Mouse (Mus musculus) hindbrain, embryonic 16.5 days (tissue): ENCODE measurements around the gene Arhgef12. TPM values are rescaled to one million over a fixed set of nuclear protein-coding genes. Genes with fewer than 3 reads are reported as not detected.

Source experiments
- ATAC-seq: fragments of 200-750 bp; cut with Nextera tagmentation; 2 replicates; pipeline ENCODE4 v1.8.0; 2017; ENCODE audit warnings: moderate TSS enrichment, moderate library complexity
- H3K27ac ChIP-seq: fragments of 300-500 bp; sonication (generic); 2 replicates; pipeline ENCODE4 v1.5.1; 2014; ENCODE audit warnings: low read depth, mild to moderate bottlenecking, control low read depth, low read length, moderate library complexity
- H3K27me3 ChIP-seq: fragments of 300-500 bp; sonication (generic); replicated peaks from 2 replicates; pipeline ENCODE4 v1.6.1; 2014; ENCODE audit warnings: low read length; ENCODE audit not compliant: control insufficient read depth, insufficient read depth
- H3K36me3 ChIP-seq: fragments of 300-500 bp; sonication (generic); 2 replicates; pipeline ENCODE4 v1.6.1; 2014; ENCODE audit warnings: mild to moderate bottlenecking, low read length, moderate library complexity, mixed read lengths; ENCODE audit not compliant: control insufficient read depth, insufficient read depth
- H3K4me1 ChIP-seq: fragments of 300-500 bp; sonication (generic); 2 replicates; pipeline ENCODE4 v1.6.1; 2014; ENCODE audit warnings: low read depth, low read length; ENCODE audit not compliant: control insufficient read depth, insufficient read depth
- H3K4me2 ChIP-seq: fragments of 300-500 bp; sonication (generic); 2 replicates; pipeline ENCODE4 v1.6.1; 2014; ENCODE audit warnings: mild to moderate bottlenecking, low read length, control low read depth, moderate library complexity
- H3K4me3 ChIP-seq: fragments of 300-500 bp; sonication (generic); 2 replicates; pipeline ENCODE4 v1.5.1; 2014; ENCODE audit warnings: mild to moderate bottlenecking, low read length, control low read depth, moderate library complexity
- H3K9ac ChIP-seq: fragments of 300-500 bp; sonication (generic); 2 replicates; pipeline ENCODE4 v1.6.1; 2014; ENCODE audit warnings: low read depth, mild to moderate bottlenecking, control low read depth, low read length, moderate library complexity
- H3K9me3 ChIP-seq: fragments of 300-500 bp; sonication (generic); 2 replicates; pipeline ENCODE4 v1.6.1; 2014; ENCODE audit warnings: mild to moderate bottlenecking, low read length, moderate library complexity; ENCODE audit not compliant: control insufficient read depth
- WGBS: fragments of 180-500 bp; shearing (Covaris S2); extraction: QIAGEN DNeasy Blood & Tissue Kit; methylation state at CpG from one replicate; pipeline ENCODE4 v1.1.7; 2014; 5-methylcytosine and 5-hydroxymethylcytosine counted together
- polyA plus RNA-seq: library from polyadenylated mRNA; unstranded; fragments of >200 nt; fragmentation: Nextera tagmentation; extraction: Ambion mirVana; gene quantifications from 2 replicates; pipeline ENCODE4 v1.2.1, GENCODE M21; 2015

Gene Arhgef12
- polyA plus RNA-seq, 1 experiment from 2014 or later: 17.9 TPM

- H3K4me3 ChIP-seq: peak overlapping the region; percentile 85
- peak overlapping the region; percentile 88 for H3K9ac ChIP-seq
- no peak; the same call in 1 of the 2 replicates for ATAC-seq
- H3K27me3 ChIP-seq: no peaks in the 10 kb centered on the region
- peaks cover 27% of the 10 kb centered on the region for H3K4me1 ChIP-seq
- H3K36me3 ChIP-seq: peaks cover 2% of the 10 kb centered on the region; the same call in 1 of the 2 replicates
- peak overlapping the region; percentile 88 for H3K4me2 ChIP-seq
- H3K27ac ChIP-seq: peak overlapping the region; percentile 91
- H3K9me3 ChIP-seq: no peaks in the 10 kb centered on the region
- under 1% methylated on average over 35 of the region's 40 CpGs for WGBS
These were observed 2.0 kb downstream of the Arhgef12 start for GRCm38 (mm10) chr9:43104873-43105663.

- WGBS: 6% methylated on average over 4 of the region's 4 CpGs
- Histone ChIP-seq H3K9ac (peak overlapping the region; percentile 88), H3K9me3 (no peaks in the 10 kb centered on the region), H3K36me3 (0 out of 2 replicates have a peak, but pooled peaks cover 2% of the 10 kb centered on the region), H3K27ac (no peak overlapping the region; the same call in 1 of the 2 replicates), H3K4me3 (peak overlapping the region; percentile 85), H3K27me3 (no peaks in the 10 kb centered on the region), H3K4me2 (peak overlapping the region; percentile 88), H3K4me1 (peaks cover 29% of the 10 kb centered on the region)
- ATAC-seq: no peak
These were observed 2.5 kb downstream of the Arhgef12 start for GRCm38 (mm10) chr9:43104526-43104872.

GRCm38 (mm10) chr9:43103675-43104299 is 3.3 kb downstream of the Arhgef12 start:
- no peak for ATAC-seq
- H3K27me3 ChIP-seq: no peaks in the 10 kb centered on the region
- peaks cover 29% of the 10 kb centered on the region for H3K4me1 ChIP-seq
- no peak overlapping the region for H3K27ac ChIP-seq
- H3K9ac ChIP-seq: peak overlapping the region; percentile 9; the same call in 1 of the 2 replicates
- H3K36me3 ChIP-seq: no peaks in the 10 kb centered on the region
- 26% methylated on average over 4 of the region's 4 CpGs for WGBS
- H3K9me3 ChIP-seq: no peaks in the 10 kb centered on the region
- peak overlapping the region; percentile 85 for H3K4me3 ChIP-seq
- peak overlapping the region; percentile 88 for H3K4me2 ChIP-seq

GRCm38 (mm10) chr9:43102931-43103330 is 4.1 kb downstream of the Arhgef12 start:
- Histone ChIP-seq H3K27me3 (no peaks in the 10 kb centered on the region), H3K4me1 (peaks cover 29% of the 10 kb centered on the region), H3K4me3 (no peak overlapping the region), H3K4me2 (peak overlapping the region; percentile 43), H3K9ac (no peak overlapping the region), H3K27ac (no peak overlapping the region), H3K9me3 (no peaks in the 10 kb centered on the region), H3K36me3 (no peaks in the 10 kb centered on the region)
- 92% methylated on average over 2 of the region's 2 CpGs for WGBS
- no peak for ATAC-seq

- Histone ChIP-seq H3K27ac (no peak overlapping the region), H3K4me2 (peak overlapping the region; percentile 25; the same call in 1 of the 2 replicates), H3K36me3 (no peaks in the 10 kb centered on the region), H3K4me1 (peaks cover 28% of the 10 kb centered on the region), H3K27me3 (no peaks in the 10 kb centered on the region), H3K9ac (no peak overlapping the region), H3K9me3 (no peaks in the 10 kb centered on the region), H3K4me3 (no peak overlapping the region)
- ATAC-seq: no peak
- WGBS: 81% methylated on average over 8 of the region's 8 CpGs
These were observed 5.0 kb downstream of the Arhgef12 start for GRCm38 (mm10) chr9:43101936-43102595.

GRCm38 (mm10) chr9:43098922-43099321 is 8.1 kb downstream of the Arhgef12 start:
- no peaks in the 10 kb centered on the region for H3K27me3 ChIP-seq
- ATAC-seq: no peak
- no peak overlapping the region for H3K27ac ChIP-seq
- no peaks in the 10 kb centered on the region for H3K36me3 ChIP-seq
- H3K9me3 ChIP-seq: no peaks in the 10 kb centered on the region
- peaks cover 18% of the 10 kb centered on the region for H3K4me1 ChIP-seq
- H3K9ac ChIP-seq: no peak overlapping the region
- 55% methylated on average over 4 of the region's 4 CpGs for WGBS
- no peak overlapping the region for H3K4me3 ChIP-seq
- no peak overlapping the region for H3K4me2 ChIP-seq

GRCm38 (mm10) chr9:43097801-43098557 is 9.1 kb downstream of the Arhgef12 start:
- ATAC-seq: no peak
- Histone ChIP-seq H3K27me3 (no peaks in the 10 kb centered on the region), H3K4me3 (no peak overlapping the region), H3K4me1 (peaks cover 13% of the 10 kb centered on the region), H3K36me3 (no peaks in the 10 kb centered on the region), H3K9ac (no peak overlapping the region), H3K27ac (no peak overlapping the region), H3K9me3 (no peaks in the 10 kb centered on the region), H3K4me2 (no peak overlapping the region)
- WGBS: 95% methylated on average over 3 of the region's 3 CpGs

- no peak overlapping the region for H3K4me3 ChIP-seq
- no peak for ATAC-seq
- H3K27ac ChIP-seq: no peak overlapping the region
- no peaks in the 10 kb centered on the region for H3K9me3 ChIP-seq
- H3K4me1 ChIP-seq: 0 out of 2 replicates have a peak, but pooled peaks cover 5% of the 10 kb centered on the region
- no peaks in the 10 kb centered on the region for H3K36me3 ChIP-seq
- no peak overlapping the region for H3K9ac ChIP-seq
- H3K27me3 ChIP-seq: no peaks in the 10 kb centered on the region
- no peak overlapping the region for H3K4me2 ChIP-seq
These were observed 10.7 kb downstream of the Arhgef12 start for GRCm38 (mm10) chr9:43096337-43096736.
